Mouse (Mus musculus) right cerebral cortex, adult 2 months (tissue): ENCODE results near the gene Alg13.
A peak's percentile ranks its signal among the peaks of the same experiment; 100 is the strongest.

Experiments
- DNase-seq, 2 experiments: peaks; one replicate each; pipeline ENCODE4 v3.0.0; 2021 to 2022; ENCODE audit warnings: low spot score in 2 of 2

Alg13 gene

GRCm38 (mm10) chrX:144317548-144318163, at the start of gene Alg13:
TSS of gene Alg13 (plus strand) at chrX:144317804.
- peak; percentile 73 to 74 for DNase-seq

- DNase-seq, result no peak
Observed at GRCm38 (mm10) chrX:144268606-144269005, 49.0 kb upstream of the Alg13 start.

- peak in 1 of 2 experiments; percentile 4 for DNase-seq
Observed at GRCm38 (mm10) chrX:144301476-144301875, 16.1 kb upstream of the Alg13 start.

- DNase-seq, result no peak
Observed at GRCm38 (mm10) chrX:144305659-144306058, 11.9 kb upstream of the Alg13 start.

GRCm38 (mm10) chrX:144314041-144314440, 3.6 kb upstream of the Alg13 start:
- DNase-seq, result no peak

GRCm38 (mm10) chrX:144315028-144315427, 2.6 kb upstream of the Alg13 start:
- no peak for DNase-seq

GRCm38 (mm10) chrX:144316004-144316403, 1.6 kb upstream of the Alg13 start:
- no peak for DNase-seq

- peak in 1 of 2 experiments; percentile 6 for DNase-seq
Observed at GRCm38 (mm10) chrX:144318164-144318979, 768 bp downstream of the Alg13 start.

- DNase-seq, result no peak
Observed at GRCm38 (mm10) chrX:144319366-144319765, 1.8 kb downstream of the Alg13 start.

- no peak for DNase-seq
Observed at GRCm38 (mm10) chrX:144325375-144325774, 7.8 kb downstream of the Alg13 start.

GRCm38 (mm10) chrX:144335332-144336015, 17.9 kb downstream of the Alg13 start:
- no peak for DNase-seq

- DNase-seq, result no peak
Observed at GRCm38 (mm10) chrX:144337938-144338337, 20.3 kb downstream of the Alg13 start.

- no peak for DNase-seq
Observed at GRCm38 (mm10) chrX:144338355-144338754, 20.8 kb downstream of the Alg13 start.

- DNase-seq, result no peak
Observed at GRCm38 (mm10) chrX:144374196-144374595, 56.6 kb downstream of the Alg13 start.

- peak; percentile 26 to 52 for DNase-seq
Observed at GRCm38 (mm10) chrX:144403526-144403925, 85.9 kb downstream of the Alg13 start.

GRCm38 (mm10) chrX:144408036-144408435, 90.4 kb downstream of the Alg13 start:
- no peak for DNase-seq

- DNase-seq, result no peak
Observed at GRCm38 (mm10) chrX:144420259-144420658, 102.7 kb downstream of the Alg13 start.

GRCm38 (mm10) chrX:144421091-144421490, 103.5 kb downstream of the Alg13 start:
- no peak for DNase-seq

- DNase-seq, result no peak
Observed at GRCm38 (mm10) chrX:144423848-144424247, 106.2 kb downstream of the Alg13 start.
